Mouse (Mus musculus): Measurements from ENCODE around the gene Ubac1.

Ubac1 gene

DNA sequence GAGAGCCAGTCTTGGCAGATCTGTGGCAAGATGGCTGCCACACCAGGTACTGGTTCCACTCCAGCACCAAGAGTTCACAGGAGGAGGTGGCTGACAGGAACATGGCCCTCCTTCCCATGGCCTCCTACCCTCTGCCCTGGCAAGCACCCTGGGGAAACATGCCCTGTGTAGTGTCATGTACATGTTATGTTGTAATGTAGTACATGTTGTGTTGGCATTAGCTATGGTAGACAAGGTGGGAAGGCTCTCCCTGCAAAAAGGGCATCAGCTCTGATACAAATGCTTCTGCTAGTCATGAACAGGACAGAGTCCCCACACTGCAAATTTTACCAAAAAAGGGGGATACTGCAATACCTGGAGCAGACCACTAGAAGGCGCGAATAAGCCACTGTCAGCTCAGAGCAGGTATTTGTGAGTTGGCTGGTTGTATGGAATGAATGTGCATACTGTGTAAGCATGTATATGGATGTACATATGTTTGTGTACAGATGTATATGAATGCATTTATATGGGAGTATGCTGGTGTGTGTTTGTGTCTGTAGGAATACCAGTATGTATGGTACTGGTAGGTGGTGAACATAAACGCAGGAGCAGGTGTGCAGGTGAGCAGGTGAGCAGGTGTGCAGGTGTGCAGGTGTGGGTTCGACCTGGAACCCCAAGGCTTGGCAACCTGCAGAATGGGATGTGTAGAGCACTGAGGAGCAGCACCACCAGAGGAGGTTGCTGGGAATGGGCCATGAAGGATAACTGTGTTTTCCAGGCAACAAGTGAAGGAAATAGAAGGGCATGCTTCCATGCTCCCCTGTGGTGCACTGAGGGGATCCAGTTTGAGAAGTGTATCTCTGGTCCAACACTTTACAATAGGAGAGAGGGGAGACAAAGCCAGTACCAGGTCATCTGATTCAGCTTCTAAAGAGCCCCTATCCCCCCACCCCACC, 2.9 kb upstream of the Ubac1 start:
- peak; percentile 63 for DNase-seq (ENCODE audit: low read depth, low spot score)

DNA sequence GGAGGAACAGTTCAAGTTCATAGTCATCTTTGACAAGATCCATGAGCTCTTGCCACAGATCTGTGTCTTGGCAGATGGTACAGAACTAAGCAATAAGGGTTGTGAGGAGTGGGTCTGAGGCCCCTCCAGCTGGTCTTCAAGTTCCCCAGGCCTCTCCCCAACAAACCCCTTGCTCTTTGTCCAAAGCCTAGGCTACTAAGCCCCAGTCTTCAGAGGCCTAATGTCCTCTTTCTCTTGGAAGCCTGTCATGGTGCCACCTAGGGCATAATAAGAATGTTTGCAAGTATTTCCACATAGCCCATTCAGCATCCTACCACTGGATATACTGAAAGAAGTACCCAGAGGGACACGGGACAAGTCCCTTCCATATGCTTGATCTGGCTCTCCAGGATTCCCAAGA, 1.1 kb upstream of the Ubac1 start:
- peak; percentile 5 for DNase-seq (ENCODE audit: low read depth, low spot score)

DNA sequence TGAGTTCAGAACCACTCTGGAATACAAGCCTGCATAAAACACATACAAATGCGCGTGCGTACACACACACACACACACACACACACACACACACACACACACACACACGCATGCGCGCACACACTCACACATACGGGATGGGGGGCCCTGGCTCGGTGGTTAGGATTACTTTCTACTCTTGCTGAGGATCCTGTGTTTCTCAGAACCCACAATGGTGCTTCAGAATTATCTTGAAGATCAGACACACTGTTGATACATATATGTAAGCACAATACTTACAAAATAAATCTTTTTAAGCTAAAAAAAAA, 665 bp upstream of the Ubac1 start:
- no peak for DNase-seq (ENCODE audit: low read depth, low spot score)

DNA sequence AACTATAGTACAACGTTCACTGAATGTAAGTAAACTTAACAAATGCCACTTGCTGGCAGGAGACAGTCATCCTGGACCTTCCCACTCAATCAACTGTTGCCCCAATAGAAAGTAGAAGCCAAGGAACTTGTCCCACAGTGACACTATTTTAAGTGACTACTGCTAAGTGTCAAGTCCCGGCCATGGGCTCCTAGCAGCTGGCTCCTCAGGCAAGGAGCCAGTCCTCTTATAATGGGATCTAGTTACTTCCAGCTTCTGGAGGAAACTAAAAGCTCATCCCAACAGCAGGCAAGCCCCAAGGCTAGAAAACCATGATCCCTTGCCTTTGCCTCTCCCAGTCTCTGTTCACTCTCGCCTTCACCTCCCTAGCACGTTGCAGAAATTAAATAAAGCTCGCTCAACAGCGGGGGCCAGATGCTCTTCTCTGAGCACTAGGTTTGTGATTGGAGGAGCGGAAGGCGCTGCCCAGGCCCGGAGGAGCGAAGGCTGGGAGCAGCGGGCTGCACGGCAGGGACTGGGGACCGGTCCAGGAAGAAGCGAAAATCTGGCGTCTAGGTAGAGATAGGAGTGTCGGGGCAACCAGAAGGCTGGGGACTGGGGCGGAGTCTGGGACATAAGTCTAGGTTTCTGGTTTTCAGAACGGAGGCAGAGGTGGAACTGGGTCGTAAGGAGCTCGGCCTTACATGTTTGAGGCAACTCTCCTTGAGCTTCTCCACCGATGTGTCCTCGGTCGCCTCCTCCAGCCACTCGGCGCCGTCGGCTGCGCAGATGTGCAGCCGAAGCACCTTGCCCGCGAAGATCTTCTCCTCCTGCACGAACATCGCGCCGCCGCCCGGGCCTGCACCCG, 610 bp downstream of the Ubac1 start:
- DNase-seq (ENCODE audit: low read depth, low spot score) = peak; percentile 6

DNA sequence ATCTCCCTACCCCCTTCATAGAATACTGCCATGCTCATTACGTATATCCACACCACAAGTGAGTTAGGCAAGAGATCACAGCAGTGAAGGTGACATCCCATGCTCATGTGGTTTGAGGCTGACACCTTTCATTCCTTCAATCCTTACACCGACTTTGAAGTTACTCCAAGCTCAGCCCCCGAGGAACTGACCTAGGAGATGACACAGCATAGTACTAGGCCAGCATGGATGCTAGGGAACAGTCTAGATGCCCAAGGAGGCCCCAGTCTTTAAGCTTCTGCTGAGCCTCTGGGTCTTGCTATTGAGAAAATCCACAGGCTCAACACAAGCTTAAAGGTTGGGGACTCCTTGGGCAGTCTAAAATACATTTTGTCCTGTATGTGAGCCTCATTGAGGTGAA, 1.6 kb downstream of the Ubac1 start:
- no peak for DNase-seq (ENCODE audit: low read depth, low spot score)

DNA sequence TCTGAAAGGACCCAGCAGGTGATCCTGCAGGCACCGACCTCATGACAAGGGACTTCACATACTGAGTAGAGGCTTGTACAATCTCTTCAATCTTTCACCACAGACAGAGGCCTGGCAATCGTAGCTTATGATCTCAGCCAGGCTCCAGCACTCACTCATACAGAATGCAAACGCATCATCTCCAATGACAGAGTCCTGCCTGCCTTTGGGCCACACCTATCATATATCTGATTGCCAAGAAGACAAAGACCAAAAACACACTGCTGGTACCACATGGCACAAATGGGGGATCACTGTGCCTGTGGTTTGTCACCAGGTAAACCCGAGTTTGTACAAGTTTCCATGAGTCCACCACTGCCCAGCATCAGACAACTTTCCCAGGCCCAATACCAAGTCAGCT, 4.2 kb downstream of the Ubac1 start:
- no peak for DNase-seq (ENCODE audit: low read depth, low spot score)

DNA sequence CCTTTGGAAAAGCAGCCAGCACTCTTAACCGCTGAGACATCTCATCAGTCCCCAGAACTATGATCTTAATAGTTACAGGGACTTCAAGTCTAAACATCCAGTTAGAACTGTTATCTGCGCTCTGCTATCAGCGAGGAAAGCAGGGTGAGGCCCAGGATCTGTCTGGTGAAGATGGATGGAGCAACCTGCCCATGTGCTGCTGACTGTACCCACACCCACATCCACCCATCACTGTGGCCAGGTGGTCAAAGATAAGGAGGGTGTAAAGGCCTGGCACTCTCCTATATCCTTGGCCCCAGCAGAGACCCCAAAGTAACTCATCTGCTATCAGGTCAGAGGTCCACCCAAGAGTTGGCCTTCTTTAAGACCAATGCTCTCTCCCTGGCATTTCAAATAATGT, 7.9 kb downstream of the Ubac1 start:
- DNase-seq (ENCODE audit: low read depth, low spot score) = no peak

DNA sequence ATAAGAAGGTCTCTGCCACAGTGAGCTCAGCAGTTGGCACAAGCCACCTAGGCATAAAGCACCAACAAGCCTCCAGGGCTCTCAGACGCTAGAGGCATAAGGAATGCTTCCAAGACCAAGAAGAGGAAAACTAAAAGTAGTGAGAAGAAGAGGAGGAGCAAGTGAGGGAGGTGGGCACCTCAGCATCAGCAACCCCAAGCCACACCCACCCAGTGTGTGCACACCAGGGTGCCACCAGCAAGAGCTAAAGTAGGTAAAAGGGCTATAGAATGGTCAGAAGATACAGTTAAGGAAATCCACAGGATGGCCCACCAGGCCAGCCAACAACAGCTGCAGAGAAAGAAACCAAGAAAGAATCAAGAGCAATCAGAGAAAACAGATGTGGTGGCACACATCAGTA, 10.1 kb downstream of the Ubac1 start:
- no peak for DNase-seq (ENCODE audit: low read depth, low spot score)

DNA sequence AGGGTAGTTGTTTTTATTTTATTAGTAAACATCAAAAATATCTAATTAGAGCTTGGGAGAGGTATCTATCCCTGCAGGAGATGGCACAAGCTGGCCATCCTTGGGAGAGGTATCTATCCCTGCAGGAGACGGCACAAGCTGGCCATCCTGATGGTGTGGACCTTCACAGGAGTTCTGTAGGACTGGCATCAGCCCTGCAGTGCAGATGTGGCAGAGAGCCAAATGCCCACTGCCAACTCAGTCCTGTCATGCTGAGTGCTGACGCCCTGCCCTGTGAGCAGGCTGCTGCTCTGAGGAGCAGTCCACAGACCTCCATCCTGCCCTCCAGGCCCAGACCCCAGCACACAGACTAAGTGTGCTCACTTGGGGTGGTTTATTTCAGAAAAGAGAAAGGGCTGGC, 19.5 kb downstream of the Ubac1 start:
- DNase-seq (ENCODE audit: low read depth, low spot score) = no peak

DNA sequence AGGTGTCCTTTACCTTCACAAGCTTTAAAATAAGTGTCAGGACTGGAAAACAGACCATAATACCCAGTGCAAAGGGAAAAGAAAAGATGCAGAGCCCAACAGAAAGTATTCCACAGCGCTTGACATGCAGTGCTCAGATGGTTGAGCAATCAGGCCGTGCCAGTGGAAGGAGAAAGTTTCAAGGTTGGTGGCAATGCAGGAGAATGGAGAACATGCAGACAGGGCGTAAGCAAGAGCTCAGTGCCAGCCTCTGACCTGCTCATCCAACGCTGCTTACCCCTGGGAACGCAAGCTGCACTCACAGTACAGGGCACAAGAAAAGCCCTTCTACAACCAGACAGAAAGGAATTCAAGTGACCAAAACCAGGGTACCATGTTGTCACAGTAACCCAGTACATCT, 20.4 kb downstream of the Ubac1 start:
- DNase-seq (ENCODE audit: low read depth, low spot score) = no peak

DNA sequence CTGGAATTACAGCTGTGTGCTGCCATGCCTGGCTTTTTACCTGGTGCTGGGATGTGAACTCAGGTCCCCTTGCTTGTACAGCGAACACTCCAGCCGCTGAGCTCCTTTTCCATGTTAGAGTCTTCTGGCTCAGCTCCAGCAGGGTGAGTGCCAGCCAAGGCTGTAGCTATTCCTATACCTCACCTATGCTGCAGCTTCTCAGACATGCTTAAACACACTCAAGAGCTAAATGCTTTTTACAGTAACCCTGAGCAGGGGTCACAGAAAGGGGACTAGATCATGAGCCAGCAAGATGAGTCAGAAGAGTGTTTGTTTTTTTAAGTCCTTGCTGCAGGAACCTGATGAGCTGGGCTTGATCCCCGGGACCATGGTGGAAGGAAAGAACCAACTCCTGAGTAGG, 23.8 kb downstream of the Ubac1 start:
- no peak for DNase-seq (ENCODE audit: low read depth, low spot score)

DNA sequence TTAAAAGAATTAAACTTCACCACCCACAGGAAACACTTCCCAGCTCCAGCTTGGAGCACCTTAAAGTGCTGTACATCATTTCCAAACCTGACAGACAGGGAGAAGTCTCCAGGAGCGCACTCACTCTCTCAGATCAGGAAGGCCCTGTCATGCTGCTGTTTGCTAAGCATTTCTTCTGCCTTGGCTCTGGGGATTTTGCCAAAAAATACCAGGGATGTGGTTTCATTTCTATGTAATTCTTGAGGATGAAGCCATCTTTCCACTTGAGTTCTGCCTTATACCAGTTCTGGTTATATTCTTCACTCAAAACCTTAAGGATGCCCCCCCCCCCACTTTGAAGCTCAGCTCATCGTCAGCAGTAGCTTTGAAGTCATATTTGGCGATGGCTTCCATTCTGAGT, 26.8 kb downstream of the Ubac1 start:
- DNase-seq (ENCODE audit: low read depth, low spot score) = no peak

DNA sequence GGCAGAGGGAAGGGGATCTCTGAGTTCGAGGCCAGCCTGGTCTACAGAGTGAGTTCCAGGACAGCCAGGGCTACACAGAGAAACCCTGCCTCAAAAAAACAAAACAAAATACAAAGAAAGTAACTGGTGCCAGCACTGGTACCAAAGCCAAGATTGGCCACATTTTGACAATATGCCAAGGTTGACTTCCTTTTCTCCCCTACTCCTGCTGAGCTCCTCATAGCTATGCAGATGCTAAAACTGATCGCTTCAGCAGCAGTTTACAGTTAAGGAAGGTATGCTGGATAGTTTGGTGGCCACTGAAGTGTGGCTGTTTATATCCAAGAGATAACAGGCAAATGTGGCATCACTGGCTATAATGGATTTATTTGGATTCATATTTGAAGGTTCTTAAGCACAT, 29.3 kb downstream of the Ubac1 start:
- no peak for DNase-seq (ENCODE audit: low read depth, low spot score)

DNA sequence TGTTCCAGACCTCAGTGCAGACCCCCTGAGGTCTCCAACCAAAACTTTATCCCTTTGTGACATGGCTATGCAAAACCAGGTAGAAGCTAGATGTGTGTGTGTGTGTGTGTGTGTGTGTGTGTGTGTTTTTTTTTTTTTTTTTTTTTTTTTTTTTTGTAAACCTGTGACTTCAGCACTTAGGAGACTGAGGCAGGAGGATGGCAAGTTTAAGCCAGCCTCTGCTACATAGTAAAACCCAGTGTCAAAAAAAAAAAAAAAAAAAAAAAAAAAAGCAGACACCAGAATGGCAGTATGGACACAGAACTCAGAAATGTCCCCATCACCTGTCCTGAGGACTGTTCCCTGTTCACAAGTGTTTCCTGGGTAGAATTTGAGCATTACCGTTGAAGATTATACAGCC, 31.9 kb downstream of the Ubac1 start:
- DNase-seq (ENCODE audit: low read depth, low spot score) = no peak

DNA sequence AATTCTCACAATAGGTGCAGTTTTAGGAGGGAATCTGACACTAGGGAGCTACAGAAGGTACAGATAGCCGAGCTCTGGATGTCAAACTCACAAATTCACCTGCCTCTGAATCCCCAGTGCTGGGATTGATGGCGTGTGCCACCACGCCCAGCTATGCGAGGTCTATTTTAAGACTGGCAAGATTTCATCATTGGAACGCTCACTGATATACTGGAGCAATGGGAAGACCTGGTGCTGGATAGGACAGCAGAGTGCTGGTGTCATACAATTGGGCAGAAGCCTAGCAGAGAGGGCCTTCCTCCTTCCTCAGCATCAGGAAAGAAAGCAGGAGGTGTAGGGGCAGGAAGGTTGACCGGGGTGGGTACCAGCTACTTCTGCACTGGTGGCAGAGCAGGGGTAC, 33.7 kb downstream of the Ubac1 start:
- no peak for DNase-seq (ENCODE audit: low read depth, low spot score)

DNA sequence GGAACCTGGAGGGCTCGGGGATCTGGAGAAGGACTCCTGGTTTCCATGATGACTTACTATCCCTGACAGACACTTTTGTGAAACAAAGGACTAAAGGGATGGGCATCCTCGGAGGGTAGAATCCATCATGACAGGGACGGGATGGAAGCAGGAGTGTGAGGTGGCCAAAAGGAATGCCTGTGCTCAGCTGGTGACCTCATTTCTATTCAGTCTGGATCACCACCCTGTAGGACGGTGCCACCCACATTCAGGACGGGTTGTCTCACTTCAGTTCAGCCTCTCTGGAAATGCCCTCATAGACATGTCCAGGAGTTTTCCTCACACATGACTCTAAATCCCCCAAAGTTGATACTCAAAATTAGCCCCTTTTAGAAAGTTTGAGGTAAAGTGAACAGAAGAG, 34.9 kb downstream of the Ubac1 start:
- DNase-seq (ENCODE audit: low read depth, low spot score) = no peak

DNA sequence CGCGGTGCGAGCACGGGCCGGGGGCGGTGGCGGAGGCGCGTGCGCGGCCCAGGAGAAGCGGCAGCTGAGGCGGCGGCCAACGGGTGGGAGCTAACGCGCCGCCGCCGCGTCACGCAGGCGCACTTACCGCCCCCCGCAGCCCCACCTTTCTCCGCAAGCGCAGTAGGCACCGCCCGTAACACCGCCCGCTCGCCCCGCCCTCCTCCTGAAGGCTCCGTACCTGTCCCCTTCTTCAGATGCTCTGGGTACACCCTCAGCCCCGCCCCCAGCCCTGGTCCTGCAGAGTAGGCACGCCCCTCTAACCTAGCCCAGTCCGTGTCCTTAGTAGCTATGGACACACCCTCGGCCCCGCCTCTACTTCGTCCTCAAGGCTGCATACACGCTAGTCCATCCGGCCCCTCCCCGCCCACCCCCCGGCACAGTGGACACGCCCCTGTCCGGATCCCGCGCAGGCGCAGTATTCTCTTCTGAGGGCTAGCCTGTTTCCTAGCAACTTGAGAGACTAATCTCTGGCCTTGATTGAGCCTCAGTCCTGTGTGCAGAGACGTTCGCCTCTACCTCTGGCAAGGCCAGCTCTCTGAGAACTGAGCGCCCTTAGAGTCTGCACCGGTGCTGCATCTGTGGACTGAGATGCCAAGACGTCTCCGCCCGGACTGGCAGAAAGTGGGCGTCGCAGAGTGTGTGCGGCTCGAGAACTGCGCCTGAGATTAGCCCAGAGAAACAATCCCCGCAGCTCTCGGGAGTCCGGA, 38.2 kb downstream of the Ubac1 start, which contains the start of gene Camsap1:
Gene Camsap1, minus strand, starts transcription at position 124 of the 749 bp plus-strand sequence.
- DNase-seq (ENCODE audit: low read depth, low spot score) = peak; percentile 99

DNA sequence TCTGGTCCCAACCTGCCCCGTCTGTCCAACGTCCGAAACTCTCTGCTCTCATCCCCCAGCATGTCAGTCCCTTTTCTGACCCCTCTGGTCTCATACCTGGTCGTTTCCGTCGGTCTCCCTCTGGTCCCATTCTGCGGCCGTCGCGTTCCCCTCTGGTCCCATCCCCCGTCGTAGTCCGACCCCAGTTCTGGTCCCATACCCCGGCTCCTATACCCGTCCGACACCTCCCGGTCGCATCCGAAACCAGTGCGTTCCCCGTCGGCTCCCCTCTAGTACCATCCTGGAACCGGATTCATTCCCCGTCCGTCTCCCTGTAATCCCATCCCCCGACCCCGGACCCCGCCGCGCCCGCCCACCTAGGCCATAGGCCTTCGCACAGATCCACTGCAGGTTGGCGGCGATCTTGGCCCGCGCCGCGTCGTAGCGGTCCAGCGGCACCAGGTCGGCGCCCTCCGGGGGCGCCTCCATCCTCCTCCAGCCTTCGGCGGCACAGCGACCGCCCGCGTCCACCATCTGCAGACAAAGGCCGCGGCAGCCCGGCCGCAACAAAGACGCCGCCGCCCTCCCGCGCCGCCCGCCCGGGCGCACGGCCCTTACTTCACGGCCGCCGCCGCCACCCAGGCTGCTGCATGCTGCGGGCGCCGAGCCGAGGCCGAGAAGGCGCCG, 39.0 kb downstream of the Ubac1 start:
- peak; percentile 45 for DNase-seq (ENCODE audit: low read depth, low spot score)

DNA sequence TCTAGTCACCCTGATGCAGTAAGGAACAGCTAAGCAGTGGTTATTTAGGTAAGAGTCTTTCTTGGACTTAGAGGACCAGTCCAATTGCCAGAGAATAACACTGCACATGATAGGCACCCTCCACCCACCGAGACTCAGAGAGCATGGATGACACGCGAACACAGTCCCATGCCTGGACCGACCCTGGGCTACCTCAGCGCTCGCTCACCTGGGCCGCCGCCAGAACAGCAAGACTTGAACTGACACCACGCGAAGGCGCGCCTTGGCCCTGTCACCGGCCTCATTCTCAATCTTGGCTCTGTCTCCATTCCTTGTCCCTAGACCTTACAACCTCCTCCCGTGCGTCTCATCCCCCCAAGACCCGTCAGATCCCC, 39.5 kb downstream of the Ubac1 start:
- DNase-seq (ENCODE audit: low read depth, low spot score) = peak; percentile 51

DNA sequence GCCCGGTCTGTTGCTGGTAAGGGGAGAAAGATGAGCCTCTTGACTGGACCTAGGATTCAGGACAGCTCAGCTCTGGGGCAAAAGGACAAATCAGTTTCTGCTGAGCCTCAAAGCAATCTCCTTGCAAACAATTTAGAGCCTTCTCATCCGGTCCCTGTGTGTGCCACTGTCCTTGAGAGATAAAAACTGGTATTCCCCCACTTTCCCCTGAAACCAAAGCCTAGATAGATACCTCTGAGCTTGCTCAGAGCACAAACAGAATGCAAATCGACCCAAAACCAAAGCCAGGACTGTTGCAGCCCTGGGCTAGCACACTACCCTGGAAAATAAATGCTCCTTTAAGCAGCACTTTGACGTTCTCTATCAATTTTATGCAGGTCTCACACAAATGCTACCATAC, 42.5 kb downstream of the Ubac1 start:
- no peak for DNase-seq (ENCODE audit: low read depth, low spot score)

DNA sequence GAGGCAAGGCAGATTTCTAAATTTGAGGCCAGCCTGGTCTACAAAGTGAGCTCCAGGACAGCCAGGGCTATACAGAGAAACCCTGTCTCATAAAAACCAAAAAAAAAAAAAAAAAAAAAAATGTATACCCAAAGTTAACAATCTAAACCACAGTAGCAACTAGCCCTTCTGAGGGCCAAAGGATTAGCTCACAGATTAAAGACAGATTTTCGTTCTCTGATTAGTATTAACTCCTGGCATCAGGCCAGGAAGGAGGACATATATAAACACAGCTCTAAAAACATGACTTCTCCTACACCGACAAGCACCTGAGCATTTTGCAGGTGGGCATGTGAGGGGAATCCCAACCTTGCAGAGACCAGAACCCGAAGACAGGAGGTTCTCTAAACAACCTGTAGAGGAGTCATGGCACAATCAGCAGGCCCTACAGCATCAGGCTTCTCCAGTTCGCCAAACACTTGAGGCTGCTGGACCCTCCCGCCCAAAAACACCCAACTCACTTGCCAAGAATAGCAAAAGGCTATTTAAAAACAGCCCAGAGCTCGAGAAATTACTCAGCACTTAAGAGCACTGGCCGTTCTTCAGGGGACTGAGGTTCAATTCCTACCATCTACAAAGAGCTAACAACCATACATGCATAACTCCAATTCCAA, 43.8 kb downstream of the Ubac1 start:
- DNase-seq (ENCODE audit: low read depth, low spot score) = no peak
